Mouse (Mus musculus) hindbrain, embryonic 10.5 days (tissue): ENCODE data around the gene Wdr83os. TPM values are rescaled to one million over a fixed set of nuclear protein-coding genes. Genes with fewer than 3 reads are reported as not detected.

Experiments used
- DNase-seq: peaks from one replicate; pipeline ENCODE4 v3.0.0-alpha.2; 2017; ENCODE audit warnings: low spot score
- H3K27ac ChIP-seq: fragments of 300-500 bp; sonication (generic); 2 replicates; pipeline ENCODE4 v1.5.1; 2016; ENCODE audit warnings: mild to moderate bottlenecking, moderate library complexity
- H3K27me3 ChIP-seq: fragments of 300-500 bp; sonication (generic); 2 replicates; pipeline ENCODE4 v1.6.1; 2016; ENCODE audit warnings: mild to moderate bottlenecking; ENCODE audit not compliant: poor library complexity, insufficient read depth, severe bottlenecking
- H3K36me3 ChIP-seq: fragments of 300-500 bp; sonication (generic); 2 replicates; pipeline ENCODE4 v1.6.1; 2016; ENCODE audit warnings: mild to moderate bottlenecking, moderate library complexity
- H3K4me1 ChIP-seq: fragments of 300-500 bp; sonication (generic); replicated peaks from 2 replicates; pipeline ENCODE4 v1.6.1; 2016; ENCODE audit warnings: mild to moderate bottlenecking
- H3K4me3 ChIP-seq: fragments of 300-500 bp; sonication (generic); 2 replicates; pipeline ENCODE4 v1.5.1; 2016; ENCODE audit warnings: mild to moderate bottlenecking, moderate library complexity
- H3K9me3 ChIP-seq: fragments of 300-500 bp; sonication (generic); 2 replicates; pipeline ENCODE4 v1.6.1; 2016; ENCODE audit warnings: mild to moderate bottlenecking, moderate library complexity
- whole genome bisulfite sequencing: fragments of 180-500 bp; shearing (Covaris S2); methylation state at CpG from one replicate; pipeline ENCODE4 v1.1.7; 2016; 5-methylcytosine and 5-hydroxymethylcytosine counted together
- polyA plus RNA-seq: library from polyadenylated mRNA; unstranded; fragments of >200 nt; fragmentation: Nextera tagmentation; extraction: Ambion mirVana; gene quantifications from 2 replicates; pipeline ENCODE4 v1.2.1, GENCODE M21; 2016

Wdr83os gene
- 134 and 136 TPM in 2 replicates for polyA plus RNA-seq

DNA sequence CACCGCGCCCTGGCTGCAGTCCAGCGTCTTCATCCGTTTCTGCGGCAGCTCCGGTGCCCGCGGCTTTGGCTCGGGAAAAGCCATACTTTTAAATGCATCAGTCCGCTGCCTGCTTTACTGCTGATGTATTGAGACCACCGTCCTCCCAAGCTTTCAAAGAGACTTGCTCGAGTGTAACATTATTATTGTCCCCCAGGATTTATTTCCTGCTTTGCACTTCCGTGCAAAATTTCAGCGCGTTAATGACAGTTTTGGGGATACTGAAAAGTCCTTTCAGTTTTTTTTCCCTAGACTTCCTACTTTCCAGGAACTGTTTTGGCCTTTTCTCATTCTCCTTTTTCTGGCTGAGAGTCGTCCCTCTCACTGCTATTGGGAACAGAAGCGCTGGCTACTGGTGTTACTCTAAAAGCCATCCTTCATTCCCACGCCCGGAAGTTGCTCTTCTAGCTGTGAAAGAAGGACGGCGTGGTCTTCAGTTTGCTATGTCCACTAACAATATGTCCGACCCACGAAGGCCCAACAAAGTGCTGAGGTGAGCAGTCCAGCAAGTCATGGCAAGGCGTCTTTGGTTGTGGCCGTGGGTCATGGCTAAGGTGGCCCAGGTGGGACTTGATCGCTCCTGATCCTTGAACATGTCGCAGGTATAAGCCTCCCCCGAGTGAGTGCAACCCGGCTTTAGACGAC is at the start of gene Wdr83os:
Gene Wdr83os (plus strand): TSS at position 209 of the 684 bp plus-strand sequence.
- peak; percentile 70 for DNase-seq
- H3K36me3 ChIP-seq: peaks cover 44% of the 10 kb centered on the region
- WGBS: under 1% methylated on average over 30 of the region's 30 CpGs
- peak within 1 kb of the TSS; percentile 98 for H3K4me3 ChIP-seq
- H3K9me3 ChIP-seq: no peaks in the 10 kb centered on the region
- peaks cover 45% of the 10 kb centered on the region for H3K4me1 ChIP-seq
- no peaks in the 10 kb centered on the region for H3K27me3 ChIP-seq
- H3K27ac ChIP-seq: peak within 1 kb of the TSS; percentile 89

- H3K36me3 ChIP-seq: peaks cover 55% of the 10 kb centered on the region
- no peak overlapping the region for H3K4me3 ChIP-seq
- no peak for DNase-seq
- H3K9me3 ChIP-seq: no peaks in the 10 kb centered on the region
- peaks cover 40% of the 10 kb centered on the region for H3K4me1 ChIP-seq
- H3K27me3 ChIP-seq: no peaks in the 10 kb centered on the region
- H3K27ac ChIP-seq: no peak overlapping the region
- WGBS: 88% methylated on average over 4 of the region's 4 CpGs
Measured at GRCm38 (mm10) chr8:85032622-85033311, 47.8 kb upstream of the Wdr83os start.

- H3K9me3 ChIP-seq: no peaks in the 10 kb centered on the region
- H3K4me1 ChIP-seq: peaks cover 38% of the 10 kb centered on the region
- 53% methylated on average over 1 of the region's 1 CpGs for WGBS
- H3K4me3 ChIP-seq: no peak overlapping the region
- no peak overlapping the region for H3K27ac ChIP-seq
- peaks cover 54% of the 10 kb centered on the region for H3K36me3 ChIP-seq
- no peak for DNase-seq
- no peaks in the 10 kb centered on the region for H3K27me3 ChIP-seq
Measured at GRCm38 (mm10) chr8:85033867-85034266, 46.7 kb upstream of the Wdr83os start.

GRCm38 (mm10) chr8:85034764-85035163 is 45.8 kb upstream of the Wdr83os start:
- peak overlapping the region; percentile 99; the same call in 1 of the 2 replicates for H3K27ac ChIP-seq
- peaks cover 33% of the 10 kb centered on the region for H3K4me1 ChIP-seq
- 3% methylated on average over 13 of the region's 13 CpGs for WGBS
- H3K4me3 ChIP-seq: peak overlapping the region; percentile 92
- peaks cover 48% of the 10 kb centered on the region for H3K36me3 ChIP-seq
- DNase-seq: peak; percentile 78
- H3K27me3 ChIP-seq: no peaks in the 10 kb centered on the region
- no peaks in the 10 kb centered on the region for H3K9me3 ChIP-seq

- Histone ChIP-seq H3K27ac (peak overlapping the region; percentile 99), H3K4me3 (peak overlapping the region; percentile 92), H3K27me3 (no peaks in the 10 kb centered on the region), H3K9me3 (no peaks in the 10 kb centered on the region), H3K36me3 (peaks cover 48% of the 10 kb centered on the region), H3K4me1 (peaks cover 33% of the 10 kb centered on the region)
- no peak for DNase-seq
- 7% methylated on average over 12 of the region's 12 CpGs for WGBS
Measured at GRCm38 (mm10) chr8:85035165-85035727, 45.3 kb upstream of the Wdr83os start.

- H3K27ac ChIP-seq: peak overlapping the region; percentile 99
- H3K4me1 ChIP-seq: peaks cover 33% of the 10 kb centered on the region
- peak; percentile 32 for DNase-seq
- H3K4me3 ChIP-seq: peak overlapping the region; percentile 92
- 1% methylated on average over 15 of the region's 15 CpGs for WGBS
- H3K9me3 ChIP-seq: no peaks in the 10 kb centered on the region
- peaks cover 48% of the 10 kb centered on the region for H3K36me3 ChIP-seq
- H3K27me3 ChIP-seq: no peaks in the 10 kb centered on the region
Measured at GRCm38 (mm10) chr8:85035728-85036310, 44.7 kb upstream of the Wdr83os start.

DNA sequence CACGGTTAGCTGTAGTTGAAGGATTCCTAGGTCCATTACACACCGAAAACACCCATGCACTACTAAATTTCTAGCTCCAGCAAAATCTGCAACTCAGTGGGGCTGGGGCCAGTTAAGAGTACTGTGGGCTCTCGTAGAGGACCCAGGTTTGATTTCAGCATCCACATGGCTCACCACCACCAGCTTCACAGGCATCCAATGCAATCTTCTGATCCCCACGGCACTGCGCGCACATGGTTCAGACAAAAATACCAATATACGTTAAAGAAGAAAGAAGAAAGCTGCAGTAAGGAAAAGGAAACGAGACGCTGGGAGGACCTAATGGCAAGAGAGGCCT is 44.2 kb upstream of the Wdr83os start:
- under 1% methylated on average over 9 of the region's 9 CpGs for WGBS
- Histone ChIP-seq H3K27ac (peak overlapping the region; percentile 99), H3K27me3 (no peaks in the 10 kb centered on the region), H3K4me3 (peak overlapping the region; percentile 92), H3K9me3 (no peaks in the 10 kb centered on the region), H3K36me3 (peaks cover 49% of the 10 kb centered on the region), H3K4me1 (peaks cover 33% of the 10 kb centered on the region)
- no peak for DNase-seq

- peaks cover 33% of the 10 kb centered on the region for H3K4me1 ChIP-seq
- peak; percentile 90 for DNase-seq
- WGBS: under 1% methylated on average over 59 of the region's 59 CpGs
- H3K9me3 ChIP-seq: no peaks in the 10 kb centered on the region
- H3K4me3 ChIP-seq: peak within 1 kb of the TSS; percentile 92
- H3K27me3 ChIP-seq: no peaks in the 10 kb centered on the region
- peaks cover 49% of the 10 kb centered on the region for H3K36me3 ChIP-seq
- peak within 1 kb of the TSS; percentile 99 for H3K27ac ChIP-seq
Measured at GRCm38 (mm10) chr8:85036718-85037365, 43.7 kb upstream of the Wdr83os start, which contains the start of gene Tnpo2. Gene Tnpo2, plus strand, starts transcription at chr8:85036915.

DNA sequence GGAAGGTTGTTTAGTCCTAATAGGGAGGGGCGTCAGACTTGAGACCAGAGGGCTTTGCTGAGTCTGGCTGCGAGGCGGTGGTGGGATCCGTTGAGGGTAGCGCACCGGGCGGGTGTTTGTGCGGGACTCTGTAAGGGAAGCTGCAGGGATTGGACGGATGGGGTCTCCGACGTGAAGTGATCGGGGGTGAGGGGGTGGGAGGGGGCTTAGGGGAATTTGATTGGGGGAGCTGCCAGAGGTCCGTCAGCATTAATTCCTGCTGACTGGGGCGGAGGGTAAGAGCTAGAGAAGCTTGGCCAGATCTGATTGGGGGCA is 43.2 kb upstream of the Wdr83os start:
- DNase-seq: no peak
- Histone ChIP-seq H3K4me3 (peak overlapping the region; percentile 92), H3K27ac (peak overlapping the region; percentile 99), H3K36me3 (peaks cover 49% of the 10 kb centered on the region), H3K4me1 (peaks cover 33% of the 10 kb centered on the region), H3K27me3 (no peaks in the 10 kb centered on the region), H3K9me3 (no peaks in the 10 kb centered on the region)
- WGBS: under 1% methylated on average over 14 of the region's 14 CpGs

GRCm38 (mm10) chr8:85037681-85038531 is 42.6 kb upstream of the Wdr83os start:
- DNase-seq: peak; percentile 55
- Histone ChIP-seq H3K4me1 (peaks cover 33% of the 10 kb centered on the region), H3K9me3 (no peaks in the 10 kb centered on the region), H3K27me3 (no peaks in the 10 kb centered on the region), H3K4me3 (peak overlapping the region; percentile 92), H3K27ac (peak overlapping the region; percentile 99), H3K36me3 (peaks cover 49% of the 10 kb centered on the region)
- under 1% methylated on average over 57 of the region's 57 CpGs for WGBS

DNA sequence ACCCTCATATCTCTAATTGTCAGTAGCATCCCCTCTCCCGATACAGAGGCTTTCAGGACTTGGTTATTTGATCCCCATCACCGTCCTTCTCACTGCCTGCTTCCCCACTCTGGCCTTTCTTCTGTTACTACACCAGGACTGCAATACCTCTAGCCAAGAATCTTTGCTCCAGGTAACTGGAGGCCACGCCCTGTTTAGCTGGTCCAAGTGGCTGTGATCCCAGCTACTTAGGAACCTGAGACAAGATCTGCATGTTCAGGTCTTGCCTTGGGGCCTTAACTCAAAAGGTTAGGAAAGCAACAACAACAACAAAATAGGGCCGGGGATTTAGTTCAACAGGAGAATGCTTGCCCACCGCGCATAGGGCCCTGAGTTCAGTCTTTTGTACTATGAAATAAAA is 36.9 kb upstream of the Wdr83os start:
- Histone ChIP-seq H3K27ac (no peak overlapping the region), H3K4me1 (peaks cover 5% of the 10 kb centered on the region), H3K9me3 (no peaks in the 10 kb centered on the region), H3K27me3 (no peaks in the 10 kb centered on the region), H3K4me3 (no peak overlapping the region), H3K36me3 (peaks cover 92% of the 10 kb centered on the region)
- no peak for DNase-seq
- 94% methylated on average over 6 of the region's 6 CpGs for WGBS

DNA sequence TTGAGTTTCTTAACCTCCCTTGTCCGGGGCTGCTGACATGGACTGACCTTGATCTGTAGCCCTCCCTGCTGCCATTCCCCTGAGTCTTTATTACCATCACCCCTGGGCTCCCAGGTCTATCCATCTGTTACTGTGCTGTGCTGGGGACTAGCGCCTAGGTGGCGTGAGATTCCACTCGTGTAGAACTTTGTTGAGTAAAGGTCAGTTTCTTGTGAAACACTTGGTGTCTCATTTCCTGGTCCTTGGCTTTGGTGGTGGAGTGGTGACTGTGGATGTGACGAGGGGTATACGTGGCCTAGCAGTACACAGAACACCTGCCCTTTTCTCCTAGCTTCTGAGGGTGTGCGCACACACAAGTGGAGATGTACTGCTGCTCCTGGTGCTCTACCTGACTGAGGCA is 23.2 kb upstream of the Wdr83os start:
- Histone ChIP-seq H3K4me1 (peaks cover 21% of the 10 kb centered on the region), H3K27ac (no peak overlapping the region), H3K27me3 (no peaks in the 10 kb centered on the region), H3K36me3 (peaks cover 55% of the 10 kb centered on the region), H3K4me3 (no peak overlapping the region), H3K9me3 (no peaks in the 10 kb centered on the region)
- no peak for DNase-seq
- WGBS: 85% methylated on average over 7 of the region's 7 CpGs
